Mouse (Mus musculus): ENCODE data around the gene AC129217.1.

DNA sequence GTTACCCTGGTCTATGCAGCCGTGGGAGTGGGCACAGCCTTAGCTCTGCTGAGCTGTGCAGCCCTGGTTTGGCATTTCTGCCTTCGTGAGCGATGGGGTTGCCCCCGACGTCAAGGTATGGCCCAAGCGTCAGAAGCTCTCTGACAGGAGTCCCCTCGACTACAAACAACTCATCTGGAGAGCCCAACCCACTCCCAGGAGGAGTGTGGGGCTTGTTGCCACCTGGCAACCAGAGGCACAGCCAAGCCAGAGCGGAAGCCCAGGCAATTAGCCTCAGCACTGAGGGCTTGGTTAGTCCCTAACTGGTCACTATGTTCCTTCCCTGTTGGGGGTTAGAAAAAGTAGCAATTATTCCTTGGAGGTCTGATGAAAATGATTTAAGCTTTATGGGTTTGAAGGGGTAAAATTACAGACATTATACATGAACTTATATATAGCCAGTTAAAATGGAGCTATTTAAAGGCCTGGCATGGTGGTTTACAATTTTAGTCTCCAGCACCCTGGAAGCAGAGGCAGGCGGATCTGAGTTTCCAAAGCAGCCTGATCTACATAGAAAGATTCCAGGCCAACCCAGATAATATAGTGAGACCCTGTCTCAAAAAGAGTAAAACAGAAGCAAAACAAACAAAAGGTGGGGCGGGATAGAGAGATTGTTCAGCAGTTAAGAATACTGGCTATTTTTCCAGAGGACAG is 22.8 kb downstream of the AC129217.1 start:
- TF ChIP-seq TAL1 (IDR thresholded peaks at IDR 0.05; ENCODE audit: low read length) (no peak), POLR2A (IDR thresholded peaks at IDR 0.05; ENCODE audit: control insufficient read depth in 1 of 2, insufficient read depth in 1 of 2, low read depth in 1 of 2, low read length in 2 of 2, poor library complexity in 1 of 2) (no peak), USF1 (IDR thresholded peaks at IDR 0.05; ENCODE audit: low read depth, low read length) (no peak), ZC3H11A (IDR thresholded peaks at IDR 0.05; ENCODE audit: low read depth, low read length) (no peak), POLR2AphosphoS5 (IDR thresholded peaks at IDR 0.05; ENCODE audit: borderline replicate concordance, low read depth, low read length) (no peak), CTCF (IDR thresholded peaks at IDR 0.05 in 2 of 3, conservative IDR thresholded peaks at IDR 0.05 in 1 of 3; ENCODE audit: control insufficient read depth in 1 of 3, insufficient read depth in 1 of 3, low read depth in 2 of 3, low read length in 3 of 3, poor library complexity in 1 of 3, severe bottlenecking in 1 of 3) (no peak), EP300 (IDR thresholded peaks at IDR 0.05; ENCODE audit: low read depth in 1 of 2, low read length in 2 of 2) (no peak), MYB (IDR thresholded peaks at IDR 0.05; ENCODE audit: low read depth, low read length) (no peak), MYC (IDR thresholded peaks at IDR 0.05; ENCODE audit: low read depth, low read length) (no peak), NELFE (IDR thresholded peaks at IDR 0.05; ENCODE audit: low read depth, low read length) (no peak), MAX (IDR thresholded peaks at IDR 0.05; ENCODE audit: low read length) (no peak)
